ENCODE assay signal across 27 mouse cellular contexts in the genomic region with DNA sequence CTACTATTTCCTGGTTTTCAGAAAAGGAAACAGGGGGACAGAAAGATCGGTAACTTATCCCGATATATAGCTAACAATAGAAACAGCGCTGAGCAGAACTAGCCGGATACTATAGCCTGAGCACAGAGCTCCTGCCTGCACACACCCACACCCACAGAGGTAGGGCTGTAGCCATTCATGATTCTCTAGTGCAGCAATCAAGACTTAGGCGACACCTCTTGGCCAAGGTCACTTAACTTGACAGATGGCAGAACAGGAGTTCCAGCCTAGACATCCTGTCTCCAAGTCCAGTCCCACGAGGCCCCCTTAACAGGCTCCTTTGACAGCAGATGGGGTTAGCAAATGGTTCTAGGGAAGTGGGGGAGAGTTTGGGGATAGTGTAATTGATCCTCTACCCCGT. TPM values are rescaled to one million over a fixed set of nuclear protein-coding genes. Genes with fewer than 3 reads are reported as not detected.
DNase-seq lines count a peak whose midpoint lies in the region; ATAC-seq lines count a peak whose summit lies in the region.
"Had no signal": no experiment of that assay in that cellular context is flagged by ENCODE, and none has a peak within 500 bp of the region (broad histone marks: within the 10 kb centered on the region; RNA-seq: fewer than 3 reads in every experiment).

No protein-coding gene starts in this region.

- H3K4me2 ChIP-seq in hindbrain, embryonic 16.5 days (ENCODE audit: low read length): no peak overlapping the region
- H3K4me2 ChIP-seq: forebrain, embryonic 15.5 days; liver, embryonic 15.5 days; lung, embryonic 15.5 days; midbrain, embryonic 15.5 days; neural tube, embryonic 12.5 days had no signal

- DNase-seq in heart, adult 11 months: peak; percentile 88
- no peak for DNase-seq in heart, adult 9 months (ENCODE audit: low spot score in 2 of 2)
- DNase-seq in hindbrain, embryonic 10.5 days (ENCODE audit: low spot score): peak; percentile 10
- peak; percentile 23 for DNase-seq in ES-CJ7 (ENCODE audit: low read depth, low spot score)
- DNase-seq in embryonic facial prominence, embryonic 10.5 days (ENCODE audit: low spot score): peak; percentile 23
- no peak for DNase-seq in spleen, adult 18-20 months
- DNase-seq: adrenal gland, postnatal 10 days; B cell, adult 2 months; cerebellum, adult 9-10 months; embryo, embryonic 11 days; gastrocnemius, postnatal 10 days; heart, postnatal 36 days; kidney, adult 2 months; liver; lung, postnatal 36 days; retina, postnatal 1 day; right cerebral cortex, postnatal 25 days had no signal

- H3K4me1 ChIP-seq in hindbrain, embryonic 10.5 days (replicated peaks): peaks cover 46% of the 10 kb centered on the region
- H3K4me1 ChIP-seq in hindbrain, embryonic 16.5 days (ENCODE audit: control insufficient read depth, insufficient read depth, low read depth, low read length): peaks cover 3% of the 10 kb centered on the region
- H3K4me1 ChIP-seq in embryonic facial prominence, embryonic 10.5 days: peaks cover 59% of the 10 kb centered on the region
- H3K4me1 ChIP-seq: liver, embryonic 15.5 days; lung, embryonic 15.5 days had no signal

- H3K9me3 ChIP-seq in hindbrain, embryonic 10.5 days: no peaks in the 10 kb centered on the region
- no peaks in the 10 kb centered on the region for H3K9me3 ChIP-seq in hindbrain, embryonic 16.5 days (ENCODE audit: control insufficient read depth, low read length)
- H3K9me3 ChIP-seq in embryonic facial prominence, embryonic 10.5 days: no peaks in the 10 kb centered on the region
- H3K9me3 ChIP-seq: forebrain, embryonic 15.5 days; limb, embryonic 10.5 days; liver, embryonic 15.5 days; lung, embryonic 15.5 days; megakaryocyte, embryonic 14.5 days; midbrain, embryonic 15.5 days; neural tube, embryonic 12.5 days had no signal

- peaks cover 7% of the 10 kb centered on the region; the same call in 1 of the 2 replicates for H3K27me3 ChIP-seq in hindbrain, embryonic 10.5 days (ENCODE audit: insufficient read depth, poor library complexity, severe bottlenecking)
- no peaks in the 10 kb centered on the region for H3K27me3 ChIP-seq in hindbrain, embryonic 16.5 days (replicated peaks; ENCODE audit: control insufficient read depth, insufficient read depth, low read length)
- peaks cover 19% of the 10 kb centered on the region for H3K27me3 ChIP-seq in embryonic facial prominence, embryonic 10.5 days (replicated peaks; ENCODE audit: low read depth, poor library complexity, severe bottlenecking)
- H3K27me3 ChIP-seq: forebrain, embryonic 15.5 days; liver, embryonic 15.5 days; midbrain, embryonic 15.5 days; neural tube, embryonic 12.5 days had no signal

- H3K36me3 ChIP-seq in hindbrain, embryonic 10.5 days: no peaks in the 10 kb centered on the region
- no peaks in the 10 kb centered on the region for H3K36me3 ChIP-seq in hindbrain, embryonic 16.5 days (ENCODE audit: control insufficient read depth, insufficient read depth, low read length)
- H3K36me3 ChIP-seq in embryonic facial prominence, embryonic 10.5 days (replicated peaks): no peaks in the 10 kb centered on the region
- H3K36me3 ChIP-seq: forebrain, embryonic 15.5 days; limb, embryonic 10.5 days; liver, embryonic 15.5 days; lung, embryonic 15.5 days; midbrain, embryonic 15.5 days; neural tube, embryonic 12.5 days had no signal

- H3K4me3 ChIP-seq in hindbrain, embryonic 10.5 days: no peak overlapping the region
- H3K4me3 ChIP-seq in hindbrain, embryonic 16.5 days (ENCODE audit: low read length): no peak overlapping the region
- no peak overlapping the region for H3K4me3 ChIP-seq in embryonic facial prominence, embryonic 10.5 days
- H3K4me3 ChIP-seq: forebrain, embryonic 15.5 days; left cerebral cortex, adult 2 months; limb, embryonic 10.5 days; liver, embryonic 15.5 days; lung, embryonic 15.5 days; megakaryocyte, embryonic 14.5 days; midbrain, embryonic 15.5 days; neural tube, embryonic 12.5 days had no signal

- ATAC-seq in hindbrain, embryonic 16.5 days: no peak
- ATAC-seq: forebrain, embryonic 15.5 days; midbrain, embryonic 15.5 days had no signal

- 76% methylated on average over 7 of the region's 7 CpGs for WGBS in hindbrain, embryonic 10.5 days
- 80% methylated on average over 7 of the region's 7 CpGs for WGBS in hindbrain, embryonic 16.5 days
- WGBS in embryonic facial prominence, embryonic 10.5 days: 69% methylated on average over 7 of the region's 7 CpGs

- peak overlapping the region; percentile 24; the same call in 1 of the 2 replicates for H3K27ac ChIP-seq in hindbrain, embryonic 10.5 days
- no peak overlapping the region for H3K27ac ChIP-seq in hindbrain, embryonic 16.5 days (ENCODE audit: low read depth, low read length)
- H3K27ac ChIP-seq in embryonic facial prominence, embryonic 10.5 days (replicated peaks): no peak overlapping the region; the same call in 1 of the 2 replicates
- H3K27ac ChIP-seq: forebrain, embryonic 15.5 days; kidney, postnatal 0 days; left cerebral cortex, adult 2 months; limb, embryonic 10.5 days; liver, embryonic 15.5 days; lung, embryonic 15.5 days; midbrain, embryonic 15.5 days; neural tube, embryonic 12.5 days had no signal

- H3K9ac ChIP-seq in hindbrain, embryonic 16.5 days (ENCODE audit: low read depth, low read length): no peak overlapping the region
- H3K9ac ChIP-seq: forebrain, embryonic 15.5 days; liver, embryonic 15.5 days; lung, embryonic 15.5 days; midbrain, embryonic 15.5 days; neural tube, embryonic 12.5 days had no signal

RNA-seq across cellular contexts. Expression of gene Smim20, which starts 56.2 kb away (rescaled TPM):
- 67.8 and 74.2 TPM in 2 replicates for polyA plus RNA-seq in hindbrain, embryonic 10.5 days (2016; fragmentation: Nextera tagmentation; extraction: Ambion mirVana)
- 70.9 and 80.1 TPM in 2 replicates for polyA plus RNA-seq in hindbrain, embryonic 16.5 days (2015; fragmentation: Nextera tagmentation; extraction: Ambion mirVana)
- polyA plus RNA-seq in embryonic facial prominence, embryonic 10.5 days (2016; fragmentation: Nextera tagmentation; extraction: Ambion mirVana): 53.2 and 57.7 TPM in 2 replicates

Comparison
In these comparisons a context has a peak if more than half of its experiments do, and no peak if none do; other contexts are left out.
1. DNase-seq: peak in heart, adult 11 months (single experiment), hindbrain, embryonic 10.5 days (single experiment), ES-CJ7 (single experiment) and embryonic facial prominence, embryonic 10.5 days (single experiment); none in heart, adult 9 months (0 of 2) and spleen, adult 18-20 months (0 of 2).